Mouse (Mus musculus): ENCODE data around the gene Clec3a. TPM values are rescaled to one million over a fixed set of nuclear protein-coding genes. Genes with fewer than 3 reads are reported as not detected.
A peak's percentile ranks its signal among the peaks of the same experiment; 100 is the strongest.

Clec3a gene
- total RNA-seq, 2 experiments from 2014 or later, result not detected

DNA sequence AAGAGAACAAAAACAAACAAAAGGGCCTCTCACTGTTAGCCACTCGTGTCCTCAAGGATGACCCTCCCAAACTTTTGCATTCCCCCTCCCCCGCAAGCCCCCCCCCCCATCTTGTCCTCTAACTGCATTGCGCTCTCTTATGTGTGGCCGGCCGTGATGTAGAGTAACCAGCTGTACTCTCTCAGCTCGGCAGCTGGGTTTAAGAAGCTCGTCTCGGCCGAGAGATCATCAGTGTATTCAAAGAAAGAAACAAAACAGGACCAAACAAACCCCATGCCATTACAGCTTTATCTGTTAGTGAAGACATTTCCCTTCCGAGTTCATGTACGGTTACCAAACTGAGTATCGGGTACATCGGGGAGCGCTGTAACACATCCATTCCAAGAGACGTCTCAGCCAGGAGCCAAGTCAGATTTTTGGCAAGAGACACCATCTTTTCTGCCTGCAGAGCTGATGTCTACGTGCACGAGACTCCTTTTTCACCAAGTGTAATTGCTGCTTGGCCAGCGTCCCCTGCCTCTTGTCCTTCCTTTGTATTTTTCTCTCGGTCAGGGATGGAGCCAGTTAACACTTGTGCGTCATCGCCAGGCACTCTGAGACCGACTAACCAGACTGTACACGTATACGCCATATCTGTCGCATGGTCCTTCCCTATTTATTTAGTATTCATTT, 40.4 kb downstream of the Clec3a start:
- DNase-seq, result peak; percentile 19

DNA sequence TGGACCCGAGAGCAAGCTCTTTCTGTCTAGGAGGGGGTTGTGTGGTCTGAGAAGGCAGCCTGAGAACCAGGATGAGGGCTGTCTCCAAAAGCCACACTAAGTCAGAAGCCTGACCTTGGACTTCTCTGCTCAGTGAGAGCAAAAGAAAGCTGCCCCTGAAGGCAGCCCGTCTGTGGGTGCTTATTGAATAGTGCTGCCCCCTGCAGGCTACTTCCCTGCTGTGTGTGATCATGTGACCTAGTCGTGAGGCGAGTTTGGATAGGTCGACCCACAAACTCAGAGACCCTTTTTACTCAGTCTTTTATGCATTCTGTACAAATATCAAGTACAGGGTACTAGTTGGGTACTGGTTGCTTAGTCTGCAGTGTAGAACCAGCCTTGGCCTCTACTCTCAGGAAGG, 42.7 kb downstream of the Clec3a start:
- DNase-seq, result no peak

DNA sequence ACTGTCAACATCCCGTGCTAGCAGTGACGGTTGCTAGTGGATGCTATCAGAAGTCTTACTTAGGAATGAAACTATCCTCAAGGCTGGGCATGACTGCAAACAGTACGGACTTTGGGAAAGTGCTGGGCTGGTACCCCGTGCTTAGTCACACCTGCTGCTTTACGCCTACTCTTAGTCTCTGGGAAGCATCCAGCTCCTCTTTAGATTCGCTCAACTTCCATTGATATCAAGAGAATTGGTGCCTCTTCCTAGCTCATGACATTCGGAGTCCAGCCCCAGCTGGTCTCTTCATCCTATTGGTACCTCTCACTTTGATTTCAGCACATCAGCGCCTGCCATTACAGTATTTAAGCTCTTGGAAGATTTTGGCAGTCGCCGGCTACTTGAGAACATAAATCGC, 44.7 kb downstream of the Clec3a start:
- DNase-seq, result no peak

DNA sequence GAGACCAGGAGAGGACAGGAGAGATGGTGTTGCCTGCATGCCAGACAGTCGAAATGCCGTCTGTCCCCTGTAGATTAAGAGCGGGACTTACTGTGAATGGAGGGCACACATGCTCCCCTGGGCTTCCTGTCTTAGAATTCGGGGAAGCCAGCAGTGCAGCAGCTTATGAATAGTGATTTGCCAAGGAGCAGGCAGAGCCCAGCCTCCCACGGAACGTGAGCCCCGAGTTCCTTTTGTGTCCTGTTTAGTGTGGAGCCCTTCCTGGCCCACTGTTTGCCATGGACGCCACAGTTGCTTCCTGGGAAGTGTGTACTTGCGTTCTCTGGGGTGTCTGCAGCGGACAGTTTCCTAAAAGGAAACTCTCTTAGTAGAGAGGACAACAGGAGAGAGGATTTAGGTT, 45.4 kb downstream of the Clec3a start:
- DNase-seq, result no peak

DNA sequence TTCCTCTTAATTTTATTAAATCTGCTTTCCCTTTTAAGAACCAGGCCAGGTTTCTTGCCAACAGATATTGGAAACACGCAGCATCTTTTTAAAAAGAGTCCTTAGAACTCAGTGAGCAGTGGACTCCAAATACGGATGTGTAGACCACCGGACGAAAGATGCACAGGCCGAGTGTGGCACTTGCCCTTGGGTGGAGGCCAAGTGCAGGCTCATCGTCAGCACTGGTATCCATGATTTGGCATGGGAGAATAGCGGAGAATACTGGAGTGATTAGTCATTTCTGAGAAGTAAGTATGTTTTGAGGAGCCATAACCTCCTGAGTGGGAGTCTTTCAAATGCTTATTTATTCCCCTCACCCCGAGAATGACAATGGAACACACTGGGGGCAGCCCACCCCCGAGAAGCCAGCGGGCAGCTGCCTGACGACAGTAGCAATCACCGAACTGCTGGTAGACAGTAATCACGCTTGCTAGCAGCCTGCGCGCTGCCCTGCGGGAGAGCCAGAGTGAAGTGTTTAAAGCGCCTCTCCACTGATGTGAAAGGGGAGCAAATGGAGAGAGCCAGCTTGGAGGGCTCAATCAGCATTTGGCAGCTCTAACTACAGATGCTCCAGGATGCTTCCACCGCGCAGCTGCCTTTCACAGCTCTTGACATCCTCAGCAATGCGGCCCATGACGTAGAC, 50.8 kb downstream of the Clec3a start:
- no peak for DNase-seq

DNA sequence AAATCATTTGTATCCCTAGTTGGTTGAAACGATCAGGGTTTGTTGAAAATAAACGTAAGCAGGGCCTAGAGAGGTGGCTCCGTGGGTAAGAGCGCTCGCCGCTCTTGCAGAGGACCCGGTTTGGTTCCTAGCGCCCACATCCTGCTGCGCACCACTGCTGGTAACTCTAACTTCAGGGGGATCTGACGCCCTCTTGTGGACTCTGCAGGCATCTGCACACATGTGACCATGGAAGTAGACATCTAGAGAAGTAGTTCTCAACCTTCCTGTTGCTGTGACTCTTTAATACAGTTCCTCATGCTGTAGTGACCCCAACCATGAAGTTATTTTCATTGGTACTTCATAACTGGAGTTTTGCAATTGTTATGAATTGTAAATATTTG, 51.3 kb downstream of the Clec3a start:
- no peak for DNase-seq

DNA sequence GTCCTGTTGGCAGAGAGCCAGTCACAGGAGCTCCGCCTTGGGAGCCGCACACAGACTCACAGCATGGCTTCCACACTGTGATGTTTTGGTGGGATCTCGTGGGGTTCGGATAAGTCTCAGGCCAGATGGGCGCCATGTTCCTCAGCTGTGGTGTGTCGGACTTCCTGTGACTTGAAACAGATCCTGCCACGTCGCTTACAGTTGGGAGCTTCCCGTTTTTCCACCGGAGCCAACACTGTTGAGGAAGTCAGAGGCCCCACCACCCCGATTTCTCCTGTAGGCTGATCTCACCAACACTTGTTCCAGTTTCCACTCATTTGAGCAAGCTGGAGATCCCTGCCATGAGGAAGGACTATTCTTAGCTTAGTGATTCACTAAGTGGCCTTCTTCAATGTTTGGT, 55.7 kb downstream of the Clec3a start:
- no peak for DNase-seq

Other genes starting within 250 kb of the Clec3a start
- 1 to 10 TPM; 4.9 to 7.3 TPM for gene Vat1l, start 212.5 kb upstream of the Clec3a start, total RNA-seq (2021)
- 10 to 100 TPM in 1 of 2 experiments, 1 to 10 TPM in 1; 8.7 to 10.3 TPM for gene Wwox, start 21.6 kb downstream of the Clec3a start, total RNA-seq (2021)